Mouse (Mus musculus): Measurements from ENCODE around the gene Fam98c. TPM values are rescaled to one million over a fixed set of nuclear protein-coding genes. Genes with fewer than 3 reads are reported as not detected.

Gene Fam98c
- total RNA-seq, 2 experiments from 2014 or later = 10.2 to 11.5 TPM

- TF ChIP-seq CTCF (IDR thresholded peaks at IDR 0.05) = no peak
- intact Hi-C loops (cut with DNase I) = loop anchor here (2.0 kb wide), 1 partner anchor 54 kb away; no protein-coding TSS in a partner anchor
- Histone ChIP-seq H3K4me3 (peak within 1 kb of the TSS; percentile 87), H3K27ac (peak within 1 kb of the TSS; percentile 97)
- DNase-seq = peak; percentile 93
Measured at GRCm38 (mm10) chr7:29124970-29125369, 31.1 kb downstream of the Fam98c start, which contains the start of gene Ryr1. Gene Ryr1 (minus strand): TSS chr7:29125179.

DNA sequence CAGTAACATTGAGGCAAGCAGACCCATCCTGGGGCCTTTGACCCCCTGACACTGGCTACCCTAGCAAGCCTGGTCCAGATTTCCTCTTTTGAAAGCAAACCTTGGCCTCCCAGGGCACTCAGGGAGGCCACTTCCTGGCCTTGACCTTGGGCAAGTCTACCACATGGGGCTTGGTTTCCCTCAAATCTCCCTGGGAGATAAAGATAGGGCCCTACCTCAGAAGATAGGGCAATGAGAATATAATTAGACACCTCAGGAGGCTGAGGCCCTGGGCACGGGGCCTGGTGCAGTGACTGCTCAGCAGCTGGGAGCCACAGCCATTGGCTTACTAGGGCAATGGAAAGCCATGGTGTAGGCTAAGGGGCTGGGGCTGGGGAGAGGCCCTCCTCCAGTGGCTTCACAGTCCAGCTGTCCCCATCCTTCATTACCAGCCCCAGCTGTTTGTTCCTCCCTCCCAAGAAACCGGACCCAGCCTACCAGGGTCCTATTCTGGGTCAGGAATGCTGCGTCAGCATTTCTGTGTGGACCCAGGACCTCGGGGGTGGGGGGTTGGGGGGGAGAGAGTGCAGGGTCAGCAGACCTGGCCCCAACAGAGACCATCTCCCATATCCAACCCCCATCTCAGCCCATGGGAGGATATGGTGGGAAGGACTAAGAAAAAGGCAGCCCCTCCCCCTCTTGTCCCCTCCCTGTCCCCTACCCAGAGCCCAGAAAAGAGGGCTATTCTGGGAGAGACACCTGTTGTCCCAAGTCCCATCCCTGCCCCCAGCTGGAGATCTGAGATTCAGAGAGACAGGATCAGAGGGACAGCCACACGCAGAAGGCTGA, 32.3 kb downstream of the Fam98c start:
- H3K4me3 ChIP-seq = peak overlapping the region; percentile 87
- DNase-seq = peak; percentile 93
- intact Hi-C loops (cut with DNase I) = loop anchor here (2.0 kb wide), 1 partner anchor 55 kb away; no protein-coding TSS in a partner anchor
- TF ChIP-seq CTCF (IDR thresholded peaks at IDR 0.05) = no peak
- H3K27ac ChIP-seq = peak overlapping the region; percentile 97

DNA sequence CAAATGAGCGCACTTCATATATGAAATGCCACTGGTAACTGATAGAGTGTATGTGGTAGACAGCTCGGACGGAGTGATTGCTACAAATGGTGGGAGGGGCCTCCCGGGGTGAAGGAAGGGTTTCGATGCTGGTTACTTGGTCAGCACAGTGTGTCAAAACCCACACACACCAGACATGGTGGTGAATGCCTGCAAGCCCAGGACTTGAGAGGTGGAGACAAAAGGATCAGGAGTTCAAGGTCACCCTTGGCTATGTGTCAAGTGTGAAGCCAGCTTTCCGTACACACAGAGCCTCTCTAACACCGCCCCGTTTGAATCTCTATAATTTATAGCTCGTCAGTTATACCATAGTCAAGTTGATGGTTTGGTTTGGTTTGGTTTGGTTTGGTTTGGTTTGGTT, 33.2 kb downstream of the Fam98c start:
- peak overlapping the region; percentile 72 for H3K4me3 ChIP-seq
- TF ChIP-seq CTCF (IDR thresholded peaks at IDR 0.05) = no peak
- no peak for DNase-seq
- H3K27ac ChIP-seq = peak overlapping the region; percentile 97
- intact Hi-C loops (cut with DNase I) = no loop called here

DNA sequence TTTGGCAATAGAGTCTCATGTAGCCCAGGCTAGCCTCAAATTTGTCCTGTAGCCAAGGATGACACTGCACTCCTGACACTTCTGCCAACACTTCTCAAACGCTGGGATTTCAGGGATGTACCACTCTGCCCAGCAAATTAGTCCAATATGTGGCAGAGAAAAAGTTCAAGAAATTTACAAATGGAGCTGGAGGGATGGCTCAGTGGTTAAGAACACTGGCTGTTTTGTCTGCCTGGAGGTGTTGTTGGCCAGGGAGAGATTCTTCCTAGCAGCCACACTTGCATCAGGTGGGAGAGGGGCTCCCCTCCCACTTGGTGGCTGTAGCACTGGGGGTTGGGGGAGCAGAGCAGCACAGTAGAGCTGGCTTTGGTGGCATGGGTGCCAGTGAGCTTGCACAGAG, 36.5 kb downstream of the Fam98c start:
- Histone ChIP-seq H3K4me3 (peak overlapping the region; percentile 72), H3K27ac (peak overlapping the region; percentile 97)
- TF ChIP-seq CTCF (IDR thresholded peaks at IDR 0.05) = no peak
- DNase-seq = peak; percentile 38
- intact Hi-C loops (cut with DNase I) = no loop called here

GRCm38 (mm10) chr7:29118142-29118851, 37.7 kb downstream of the Fam98c start:
- peak; percentile 42 for DNase-seq
- no peak for TF ChIP-seq CTCF (IDR thresholded peaks at IDR 0.05)
- Histone ChIP-seq H3K4me3 (peak overlapping the region; percentile 72), H3K27ac (peak overlapping the region; percentile 97)
- intact Hi-C loops (cut with DNase I) = no loop called here

DNA sequence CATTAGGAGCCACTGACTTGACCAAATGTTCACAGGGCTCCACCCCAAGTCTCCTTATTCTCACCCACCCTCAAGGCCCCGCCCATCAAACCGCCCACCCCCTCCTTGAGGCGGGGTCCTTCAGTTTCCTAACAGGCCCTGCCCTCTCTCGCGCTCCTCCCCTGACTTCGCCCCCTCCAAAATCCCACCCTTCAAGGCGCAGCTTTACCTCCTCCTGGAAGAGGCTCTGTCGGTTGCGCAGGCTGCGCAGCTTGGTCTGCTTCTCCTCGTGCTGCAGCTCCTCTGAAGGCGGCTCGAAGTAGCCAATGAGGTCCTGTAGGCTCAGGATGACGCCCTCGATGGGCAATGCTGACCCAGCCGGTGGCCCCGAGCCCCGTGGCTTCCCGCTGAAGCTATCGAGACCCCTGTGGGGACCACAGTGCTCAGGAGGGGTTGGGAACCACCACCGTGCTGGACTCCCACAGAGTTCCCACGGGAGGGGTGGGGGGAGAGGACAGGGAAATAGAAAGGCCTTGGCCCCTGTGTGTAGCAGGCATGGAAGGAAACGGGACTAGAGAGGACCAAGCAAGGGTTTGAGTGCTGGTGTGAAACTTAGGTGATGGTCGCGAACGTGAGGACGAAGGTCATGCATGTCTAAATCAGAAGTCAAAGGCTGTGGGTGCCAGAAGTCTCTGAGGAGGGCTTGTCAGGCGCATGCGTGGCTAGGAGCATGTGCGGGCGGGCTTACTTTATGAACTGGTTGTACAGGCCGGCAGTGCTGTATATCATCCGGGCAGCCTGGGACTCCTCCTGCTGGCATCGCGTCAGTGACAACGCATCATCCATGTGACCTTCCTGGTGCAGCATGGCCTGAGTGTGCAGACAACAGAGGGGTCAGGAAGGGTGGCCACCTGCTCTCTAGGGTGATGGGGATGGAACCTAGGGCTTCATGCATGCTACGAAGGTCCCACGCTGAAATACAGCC, 46.8 kb downstream of the Fam98c start:
- DNase-seq = peak; percentile 73
- Histone ChIP-seq H3K27ac (peak overlapping the region; percentile 72), H3K4me3 (peak overlapping the region; percentile 50)
- no peak for TF ChIP-seq CTCF (IDR thresholded peaks at IDR 0.05)
- intact Hi-C loops (cut with DNase I) = no loop called here

Other genes with a start within 250 kb of the Fam98c start
- 10 to 100 TPM; 27.1 to 40.2 TPM for gene Actn4, start 193.9 kb downstream of the Fam98c start, total RNA-seq (2021)
- gene Eif3k, start 174.4 kb downstream of the Fam98c start, total RNA-seq (2021) = 100 to 1,000 TPM; 122 to 141 TPM
- gene Map4k1, start 174.2 kb downstream of the Fam98c start, total RNA-seq (2021) = under 1 TPM; 0.25 to 0.33 TPM
- gene Ryr1, start 31.1 kb downstream of the Fam98c start, total RNA-seq (2021) = 1,000 to 10,000 TPM; 1,499 to 2,077 TPM
- under 1 TPM; 0.61 to 0.84 TPM for gene Rasgrp4, start 21.4 kb downstream of the Fam98c start, total RNA-seq (2021)
- under 1 TPM; 0.14 to 0.20 TPM for gene Ggn, start 14.0 kb upstream of the Fam98c start, total RNA-seq (2021)
- 1 to 10 TPM; 1.0 to 1.6 TPM for gene Spred3, start 14.2 kb upstream of the Fam98c start, total RNA-seq (2021)
- 100 to 1,000 TPM; 142 to 228 TPM for gene Psmd8, start 24.5 kb upstream of the Fam98c start, total RNA-seq (2021)
- under 1 TPM; 0.08 to 0.23 TPM for gene Catsperg1, start 57.8 kb upstream of the Fam98c start, total RNA-seq (2021)
- gene Kcnk6, start 76.3 kb upstream of the Fam98c start, total RNA-seq (2021) = 1 to 10 TPM in 1 of 2 experiments, under 1 TPM in 1; 0.61 to 1.4 TPM
- gene Yif1b, start 82.1 kb upstream of the Fam98c start, total RNA-seq (2021) = 10 to 100 TPM; 35.9 to 46.6 TPM
- gene 2200002D01Rik, start 92.2 kb upstream of the Fam98c start, total RNA-seq (2021) = under 1 TPM; 0.64 to 0.81 TPM
- 1 to 10 TPM; 4.7 to 6.0 TPM for gene Spint2, start 125.7 kb upstream of the Fam98c start, total RNA-seq (2021)
- 1 to 10 TPM; 3.8 to 4.5 TPM for gene Ppp1r14a, start 133.1 kb upstream of the Fam98c start, total RNA-seq (2021)
- 1 to 10 TPM in 1 of 2 experiments, under 1 TPM in 1; 0.86 to 2.6 TPM for gene Dpf1, start 147.7 kb upstream of the Fam98c start, total RNA-seq (2021)